Comparison of ENCODE assay signal across 12 mouse cellular contexts in the genomic region with DNA sequence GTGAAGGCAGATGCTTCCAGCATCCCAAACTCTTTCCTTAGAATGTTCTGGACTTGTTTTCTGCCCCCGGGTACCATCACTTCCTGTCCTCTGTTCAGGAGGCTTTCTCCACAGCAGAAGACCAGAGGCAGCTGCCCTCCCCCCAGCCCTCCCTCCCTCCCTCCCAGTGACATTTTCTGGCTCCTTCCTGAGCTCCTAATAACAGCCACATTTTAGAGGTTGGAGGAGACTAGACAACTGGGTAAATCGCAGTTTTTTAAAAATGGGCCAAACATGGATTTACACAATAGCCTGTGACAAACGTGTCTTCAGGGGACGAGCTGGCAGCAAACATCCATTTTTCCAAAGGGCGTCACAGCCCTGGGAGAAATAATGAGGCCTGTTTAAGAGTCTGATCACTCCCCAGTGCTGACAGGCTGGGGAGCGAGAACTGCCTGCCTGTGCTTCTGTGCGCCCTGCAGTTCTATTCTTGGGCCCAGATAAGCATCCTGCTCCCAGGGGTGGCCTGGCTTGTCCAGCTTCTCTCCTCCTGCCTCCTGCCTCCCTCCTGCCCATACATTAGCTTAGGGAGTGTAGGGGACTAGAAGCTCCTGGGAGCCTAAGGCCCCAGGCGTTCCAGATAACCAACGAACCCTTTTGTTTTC.
A peak's percentile ranks its signal among the peaks of the same experiment; 100 is the strongest.
DNase-seq lines count a peak whose midpoint lies in the region; ATAC-seq lines count a peak whose summit lies in the region.
"Had no signal": no experiment of that assay in that cellular context is flagged by ENCODE, and none has a peak within 500 bp of the region (broad histone marks: within the 10 kb centered on the region; RNA-seq: fewer than 3 reads in every experiment).

No protein-coding gene starts in this region.

- WGBS in forebrain, embryonic 13.5 days: 11% methylated on average over 9 of the region's 9 CpGs
- 11% methylated on average over 9 of the region's 9 CpGs for WGBS in midbrain, embryonic 14.5 days
- WGBS in intestine, embryonic 15.5 days: 54% methylated on average over 9 of the region's 9 CpGs

- no peak overlapping the region for H3K4me2 ChIP-seq in forebrain, embryonic 13.5 days
- H3K4me2 ChIP-seq in midbrain, embryonic 14.5 days (ENCODE audit: low read length): no peak overlapping the region; the same call in 1 of the 2 replicates
- no peak overlapping the region for H3K4me2 ChIP-seq in intestine, embryonic 15.5 days (replicated peaks)
- H3K4me2 ChIP-seq: embryonic facial prominence, embryonic 12.5 days; limb, embryonic 12.5 days had no signal

- H3K9me3 ChIP-seq in forebrain, embryonic 13.5 days (replicated peaks): no peaks in the 10 kb centered on the region
- no peaks in the 10 kb centered on the region for H3K9me3 ChIP-seq in midbrain, embryonic 14.5 days (ENCODE audit: control insufficient read depth, low read length)
- H3K9me3 ChIP-seq in intestine, embryonic 15.5 days: no peaks in the 10 kb centered on the region
- H3K9me3 ChIP-seq: embryonic facial prominence, embryonic 12.5 days; limb, embryonic 12.5 days; megakaryocyte, embryonic 14.5 days had no signal

- peak overlapping the region; percentile 96 for H3K27ac ChIP-seq in forebrain, embryonic 13.5 days
- peak overlapping the region; percentile 85 for H3K27ac ChIP-seq in midbrain, embryonic 14.5 days (replicated peaks; ENCODE audit: low read depth, low read length)
- H3K27ac ChIP-seq in intestine, embryonic 15.5 days: no peak overlapping the region
- H3K27ac ChIP-seq: embryonic facial prominence, embryonic 12.5 days; limb, embryonic 12.5 days had no signal

- peak overlapping the region; percentile 45 for H3K9ac ChIP-seq in forebrain, embryonic 13.5 days
- H3K9ac ChIP-seq in midbrain, embryonic 14.5 days (replicated peaks; ENCODE audit: low read length): peak overlapping the region; percentile 40; the same call in 1 of the 2 replicates
- H3K9ac ChIP-seq in intestine, embryonic 15.5 days: no peak overlapping the region
- H3K9ac ChIP-seq: embryonic facial prominence, embryonic 12.5 days; limb, embryonic 12.5 days had no signal

- no peak overlapping the region for H3K4me3 ChIP-seq in forebrain, embryonic 13.5 days
- H3K4me3 ChIP-seq in midbrain, embryonic 14.5 days (replicated peaks; ENCODE audit: low read depth, low read length): no peak overlapping the region
- no peak overlapping the region for H3K4me3 ChIP-seq in intestine, embryonic 15.5 days (replicated peaks)
- H3K4me3 ChIP-seq: embryonic facial prominence, embryonic 12.5 days; limb, embryonic 12.5 days; megakaryocyte, embryonic 14.5 days had no signal

- H3K4me1 ChIP-seq in forebrain, embryonic 13.5 days: peaks cover 43% of the 10 kb centered on the region
- peaks cover 25% of the 10 kb centered on the region for H3K4me1 ChIP-seq in midbrain, embryonic 14.5 days (ENCODE audit: control insufficient read depth, insufficient read depth, low read length)
- no peaks in the 10 kb centered on the region for H3K4me1 ChIP-seq in intestine, embryonic 15.5 days (replicated peaks)
- H3K4me1 ChIP-seq: megakaryocyte, embryonic 14.5 days had no signal

- ATAC-seq in forebrain, embryonic 13.5 days: peak; percentile 84
- ATAC-seq in midbrain, embryonic 14.5 days (ENCODE audit: low FRiP score, low TSS enrichment): peak; percentile 72; the same call in 1 of the 2 replicates
- ATAC-seq in intestine, embryonic 15.5 days: no peak

- H3K27me3 ChIP-seq in forebrain, embryonic 13.5 days: no peaks in the 10 kb centered on the region
- no peaks in the 10 kb centered on the region for H3K27me3 ChIP-seq in midbrain, embryonic 14.5 days (ENCODE audit: control insufficient read depth, insufficient read depth, low read length)
- H3K27me3 ChIP-seq in intestine, embryonic 15.5 days (replicated peaks): no peaks in the 10 kb centered on the region
- H3K27me3 ChIP-seq: embryonic facial prominence, embryonic 12.5 days had no signal

- intact Hi-C loops in heart, postnatal 14 days (cut with DNase I): no loop called here

- DNase-seq in cerebellum, adult 9-11 months: peak; percentile 58
- no peak for DNase-seq in cerebellum, postnatal 14 days
- DNase-seq in heart, postnatal 14 days: peak; percentile 35 to 55
- peak; percentile 78 for DNase-seq in midbrain, embryonic 14.5 days
- no peak for DNase-seq in gastrocnemius, postnatal 10 days
- no peak for DNase-seq in spleen, postnatal 36 days (ENCODE audit: low spot score in 2 of 2)
- DNase-seq: spleen, adult 18-20 months had no signal

- no peaks in the 10 kb centered on the region for H3K36me3 ChIP-seq in forebrain, embryonic 13.5 days (ENCODE audit: poor library complexity, severe bottlenecking)
- no peaks in the 10 kb centered on the region for H3K36me3 ChIP-seq in midbrain, embryonic 14.5 days (ENCODE audit: control insufficient read depth, insufficient read depth, low read length)
- no peaks in the 10 kb centered on the region for H3K36me3 ChIP-seq in intestine, embryonic 15.5 days
- H3K36me3 ChIP-seq: embryonic facial prominence, embryonic 12.5 days; limb, embryonic 12.5 days had no signal

Comparison
In these comparisons a context has a peak if more than half of its experiments do, and no peak if none do; other contexts are left out.
1. DNase-seq: peak in cerebellum, adult 9-11 months (single experiment), heart, postnatal 14 days (2 of 2) and midbrain, embryonic 14.5 days (single experiment); none in cerebellum, postnatal 14 days (0 of 2), gastrocnemius, postnatal 10 days (single experiment) and spleen, postnatal 36 days (0 of 2).